Mouse (Mus musculus) brain, embryonic 14.5 days (tissue): Measurements from ENCODE around the gene Uqcr11.

Experiments used
- CTCF ChIP-seq: fragments of 200-500 bp; IDR thresholded peaks from 2 replicates; pipeline ENCODE4 v1.5.1; 2012; ENCODE audit warnings: inconsistent platforms, mild to moderate bottlenecking, moderate library complexity, borderline replicate concordance; ENCODE audit not compliant: insufficient read depth, insufficient read length; ENCODE audit errors: extremely low read depth
- POLR2A ChIP-seq: fragments of 200-500 bp; IDR thresholded peaks from 2 replicates; pipeline ENCODE4 v1.6.1; 2012; ENCODE audit warnings: mild to moderate bottlenecking, inconsistent platforms, borderline replicate concordance; ENCODE audit not compliant: poor library complexity, insufficient read depth, insufficient read length, severe bottlenecking; ENCODE audit errors: extremely low read depth

DNA sequence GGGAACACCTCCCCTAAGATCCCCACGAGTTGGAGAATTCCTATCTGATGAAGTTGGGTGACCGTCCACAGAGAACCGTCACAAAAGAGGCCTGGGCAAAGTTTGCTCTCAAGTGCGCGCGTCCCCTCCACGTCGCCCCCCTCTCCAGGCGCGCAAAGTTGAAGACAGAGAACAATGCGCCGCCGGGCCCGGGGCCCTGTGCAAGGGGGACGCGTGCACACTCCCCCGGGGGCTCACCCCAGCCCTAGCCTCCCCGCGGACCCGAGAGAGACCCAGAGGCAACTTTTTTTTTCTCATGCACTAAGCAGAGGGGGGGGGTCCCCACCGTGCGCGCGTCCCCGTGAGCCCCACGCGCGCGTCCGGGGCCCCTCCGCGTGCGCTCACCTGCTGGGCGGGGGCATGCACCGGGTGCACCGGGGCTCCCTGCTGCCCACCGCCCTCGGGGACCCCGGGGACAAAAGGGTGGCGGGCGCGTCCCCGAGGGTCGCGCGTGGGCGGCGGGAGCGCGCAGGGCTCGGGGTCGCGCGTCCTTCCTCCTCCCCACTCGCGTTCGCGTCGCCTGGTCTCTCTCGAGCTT lies 26.4 kb upstream of the Uqcr11 start:
- TF ChIP-seq CTCF: no peak
- TF ChIP-seq POLR2A: no peak
